Mouse (Mus musculus) megakaryocyte, embryonic 14.5 days (primary cell): ENCODE results near the gene Hist3h2a.

Experiments
- FLI1 ChIP-seq: IDR thresholded peaks from 2 replicates; pipeline ENCODE4 v1.6.1; 2012; ENCODE audit warnings: low read length, inconsistent platforms, mixed read lengths
- GATA1 ChIP-seq: IDR thresholded peaks from 3 replicates; pipeline ENCODE4 v1.6.1; 2012; ENCODE audit warnings: mixed read lengths, low read length, inconsistent platforms, borderline replicate concordance

- no peak for TF ChIP-seq FLI1
- TF ChIP-seq GATA1: no peak
These were observed 40.7 kb upstream of the Hist3h2a start for GRCm38 (mm10) chr11:58913776-58914175.
